Mouse (Mus musculus) G1E (cell line): ENCODE data around the gene Plek. TPM values are rescaled to one million over a fixed set of nuclear protein-coding genes. Genes with fewer than 3 reads are reported as not detected.

ENCODE experiments used
- ATAC-seq: 2 replicates; pipeline ENCODE4 v1.8.0; 2016; ENCODE audit warnings: mild to moderate bottlenecking; ENCODE audit not compliant: insufficient number of reproducible peaks, poor library complexity, low FRiP score, severe bottlenecking; ENCODE audit errors: extremely low read depth
- DNase-seq: peaks from one replicate; pipeline ENCODE4 v3.0.0; 2012; ENCODE audit warnings: low spot score
- H3K27me3 ChIP-seq: 2 replicates; pipeline ENCODE4 v1.6.1; 2012; ENCODE audit warnings: mild to moderate bottlenecking, low read length, inconsistent platforms; ENCODE audit not compliant: insufficient read depth
- H3K36me3 ChIP-seq: replicated peaks from 2 replicates; pipeline ENCODE3; 2012; ENCODE audit warnings: mild to moderate bottlenecking, inconsistent platforms
- H3K4me1 ChIP-seq: 2 replicates; pipeline ENCODE4 v1.6.1; 2012; ENCODE audit warnings: low read depth, low read length, inconsistent platforms, mixed read lengths; ENCODE audit not compliant: insufficient read depth
- H3K4me3 ChIP-seq: 2 replicates; pipeline ENCODE4 v1.5.1; 2012; ENCODE audit warnings: low read depth, mild to moderate bottlenecking, inconsistent platforms, low read length, moderate library complexity, mixed read lengths
- H3K9me3 ChIP-seq: replicated peaks from 2 replicates; pipeline ENCODE4 v1.6.1; 2012; ENCODE audit warnings: inconsistent platforms
- CTCF ChIP-seq: IDR thresholded peaks from 2 replicates; pipeline ENCODE4 v1.5.1; 2012; ENCODE audit warnings: low read depth, low read length, inconsistent platforms, mixed read lengths
- GATA1 ChIP-seq: IDR thresholded peaks from 2 replicates; pipeline ENCODE4 v1.6.1; 2012; ENCODE audit warnings: borderline replicate concordance, low read length, inconsistent platforms, mixed read lengths
- GATA2 ChIP-seq: IDR thresholded peaks from 2 replicates; pipeline ENCODE4 v1.6.1; 2012; ENCODE audit warnings: low read depth, low read length, inconsistent platforms, borderline replicate concordance
- POLR2AphosphoS5 ChIP-seq: IDR thresholded peaks from 2 replicates; pipeline ENCODE4 v1.6.1; 2012; ENCODE audit warnings: low read depth, low read length, inconsistent platforms; ENCODE audit not compliant: insufficient replicate concordance
- TAL1 ChIP-seq: conservative IDR thresholded peaks from 2 replicates; pipeline ENCODE4 v1.6.1; 2012; ENCODE audit warnings: low read depth, low read length, inconsistent platforms, mixed read lengths
- polyA plus RNA-seq: library from polyadenylated mRNA; stranded (reverse); fragments of >175 nt; gene quantifications from 2 replicates; pipeline ENCODE4 v1.2.3, GENCODE M21; 2012
- total RNA-seq, 2 experiments: library from RNA; stranded (forward) in 1 of 2; stranded (reverse) in 1 of 2; fragments of 200-1000 nt in 1 of 2; fragments of >200 nt in 1 of 2; fragmentation: Nextera tagmentation in 1 of 2; gene quantifications; 2 replicates each; pipeline ENCODE4 v1.2.3; 2014 to 2017

The Plek gene
- total and polyA plus RNA-seq, 3 experiments = 2.9 to 312 (median 120) TPM

DNA sequence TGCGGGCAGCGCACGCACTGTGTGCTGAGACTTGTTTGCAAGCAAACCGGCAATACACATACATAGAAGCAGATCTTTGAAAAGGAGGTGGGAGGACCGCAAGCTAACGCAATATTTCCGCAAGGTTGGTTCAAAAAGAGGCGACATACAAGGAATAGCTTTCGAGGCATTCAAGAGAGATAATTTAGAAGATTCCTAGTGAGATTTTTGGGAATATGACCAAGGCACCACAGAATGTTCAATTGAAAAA is 100.5 kb downstream of the Plek start:
- H3K9me3 ChIP-seq = no peaks in the 10 kb centered on the region
- no peaks in the 10 kb centered on the region for H3K27me3 ChIP-seq
- peak overlapping the region; percentile 85 for H3K4me3 ChIP-seq
- ATAC-seq (peak; percentile 2; the same call in 1 of the 2 replicates), DNase-seq (no peak)
- peaks cover 23% of the 10 kb centered on the region for H3K36me3 ChIP-seq
- no peak for TF ChIP-seq GATA2
- TF ChIP-seq TAL1 = no peak
- TF ChIP-seq POLR2AphosphoS5 = no peak
- no peak for TF ChIP-seq CTCF
- no peak for TF ChIP-seq GATA1
- peaks cover 44% of the 10 kb centered on the region for H3K4me1 ChIP-seq

DNA sequence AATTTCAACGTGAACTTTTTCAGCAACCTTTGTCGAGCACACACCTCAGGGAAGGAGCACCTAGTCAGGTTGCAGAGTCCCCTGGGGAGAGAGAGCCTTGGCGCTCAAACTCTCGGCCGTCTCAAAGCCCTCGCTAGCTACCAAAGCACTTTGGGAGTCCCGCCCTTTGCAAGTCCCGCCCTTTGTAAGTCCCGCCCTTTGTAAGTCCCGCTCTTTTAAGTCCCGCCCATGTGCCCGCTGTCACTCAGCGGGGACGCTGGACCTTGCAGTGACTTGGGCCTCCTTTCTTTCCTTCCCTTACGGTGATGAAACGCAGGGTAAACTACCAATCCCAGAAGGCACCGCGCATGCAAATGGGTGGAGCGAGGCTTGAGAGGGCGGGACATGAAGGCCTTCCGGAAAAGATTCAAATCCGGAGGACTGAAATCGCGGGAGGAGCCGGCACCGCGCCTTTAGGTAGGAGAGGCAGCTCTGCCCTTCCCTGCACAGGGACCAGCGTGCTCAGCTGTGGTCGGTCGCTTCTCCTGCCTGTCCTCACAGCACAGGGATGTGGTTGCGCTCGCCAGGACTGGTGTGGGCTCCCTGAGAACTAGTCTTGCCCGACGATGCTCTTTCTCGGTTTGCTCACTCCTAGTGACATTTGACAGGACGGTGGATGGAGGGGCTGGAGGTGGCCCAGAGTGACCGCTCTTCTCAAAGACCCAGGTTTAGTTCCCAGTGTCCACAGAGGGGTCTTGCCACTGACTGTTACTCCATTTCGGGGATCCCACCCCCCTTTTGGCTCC is 101.0 kb downstream of the Plek start, which contains the start of gene Fbxo48:
Gene Fbxo48, plus strand, starts transcription at position 400 of the 785 bp plus-strand sequence.
- DNase-seq (peak; percentile 66), ATAC-seq (peak; percentile 96)
- Histone ChIP-seq H3K9me3 (no peaks in the 10 kb centered on the region), H3K4me1 (peaks cover 39% of the 10 kb centered on the region), H3K27me3 (no peaks in the 10 kb centered on the region), H3K4me3 (peak within 1 kb of the TSS; percentile 85), H3K36me3 (peaks cover 18% of the 10 kb centered on the region)
- no peak for TF ChIP-seq TAL1
- no peak for TF ChIP-seq GATA2
- TF ChIP-seq GATA1 = no peak
- TF ChIP-seq POLR2AphosphoS5 = no peak
- TF ChIP-seq CTCF = no peak

DNA sequence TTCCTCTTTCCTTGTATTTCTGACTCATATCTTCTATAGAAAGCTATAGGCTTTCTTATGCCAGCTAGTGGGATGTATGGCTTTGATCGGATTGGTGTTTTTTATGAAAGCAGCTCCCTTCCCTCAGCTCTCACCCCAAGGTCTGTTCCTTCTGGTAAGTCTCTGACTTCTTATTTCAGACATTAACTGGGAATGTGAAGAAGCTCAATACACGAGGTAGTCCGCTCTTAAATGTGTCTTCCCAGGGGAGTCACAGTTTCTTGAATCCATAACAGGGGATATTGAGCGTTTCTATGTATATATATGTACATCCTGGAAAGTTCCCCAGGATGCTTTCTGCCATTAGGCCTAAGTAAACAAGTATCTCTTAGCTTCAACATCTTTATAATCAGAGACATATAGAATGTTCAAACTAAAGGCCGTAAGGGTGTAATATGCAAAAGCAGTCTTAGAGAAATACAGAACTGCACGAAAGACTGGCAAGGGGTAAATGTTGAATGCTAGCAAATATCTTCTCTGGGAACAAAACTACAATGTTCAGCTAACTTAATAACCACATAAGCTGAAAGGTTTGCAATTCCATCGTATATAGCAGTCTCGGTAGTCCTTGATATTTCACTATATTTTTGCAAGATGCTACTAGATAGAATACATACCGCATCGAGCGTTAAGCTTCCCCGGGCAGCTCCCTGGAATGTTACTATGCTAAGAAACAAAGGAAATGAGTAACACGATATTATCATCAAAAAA is 101.8 kb downstream of the Plek start:
- TF ChIP-seq CTCF = no peak
- Histone ChIP-seq H3K27me3 (no peaks in the 10 kb centered on the region), H3K9me3 (no peaks in the 10 kb centered on the region), H3K36me3 (peaks cover 12% of the 10 kb centered on the region), H3K4me3 (peak overlapping the region; percentile 85), H3K4me1 (peaks cover 39% of the 10 kb centered on the region)
- ATAC-seq (no peak), DNase-seq (no peak)

DNA sequence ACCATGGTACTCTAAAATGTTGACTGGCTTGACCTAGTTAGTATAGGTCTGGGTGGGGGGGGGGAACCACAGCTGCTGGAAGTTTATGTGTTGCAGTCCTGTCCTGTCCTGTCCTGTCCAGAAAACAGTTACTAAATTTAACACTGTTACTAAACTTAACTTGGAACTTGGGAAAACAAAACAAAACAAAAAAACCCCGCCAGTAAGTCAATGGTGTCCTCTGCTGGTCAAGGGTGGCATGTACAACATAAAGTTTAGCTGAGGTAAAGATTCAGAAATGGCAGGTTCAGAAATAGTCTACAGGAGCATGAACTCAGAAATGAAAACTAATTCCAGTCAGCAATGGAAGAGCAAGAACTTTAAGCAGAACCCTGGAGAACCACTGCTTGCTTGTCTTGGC is 103.4 kb downstream of the Plek start:
- Histone ChIP-seq H3K4me1 (peaks cover 35% of the 10 kb centered on the region), H3K4me3 (no peak overlapping the region), H3K9me3 (no peaks in the 10 kb centered on the region), H3K36me3 (peaks cover 7% of the 10 kb centered on the region), H3K27me3 (no peaks in the 10 kb centered on the region)
- ATAC-seq = no peak
- TF ChIP-seq GATA1 (no peak), POLR2AphosphoS5 (no peak), TAL1 (no peak), GATA2 (no peak), CTCF (peak; percentile 58)
- no peak for DNase-seq

DNA sequence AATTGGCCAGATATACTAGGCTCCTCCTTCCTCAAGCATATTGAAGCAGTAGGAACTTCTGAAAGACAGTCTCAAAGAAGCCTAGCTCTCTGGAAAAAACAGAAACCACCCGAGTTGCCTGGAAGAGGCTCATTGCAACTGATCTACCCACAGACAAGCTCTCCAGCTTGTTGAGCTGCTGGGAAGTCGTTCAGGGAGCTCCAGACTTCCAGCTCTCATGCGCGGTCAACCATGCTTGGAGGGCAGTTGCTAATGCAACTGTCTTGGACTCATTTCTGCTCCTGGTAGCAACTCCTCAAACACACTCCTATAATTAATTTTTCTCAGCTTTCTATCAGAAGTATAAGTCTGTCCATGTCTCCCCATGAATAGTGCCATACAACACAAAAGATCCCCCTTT is 109.2 kb downstream of the Plek start:
- Histone ChIP-seq H3K4me3 (no peak overlapping the region), H3K4me1 (peaks cover 2% of the 10 kb centered on the region; the same call in 1 of the 2 replicates), H3K27me3 (peaks cover 5% of the 10 kb centered on the region; the same call in 1 of the 2 replicates), H3K9me3 (no peaks in the 10 kb centered on the region), H3K36me3 (no peaks in the 10 kb centered on the region)
- TF ChIP-seq CTCF (no peak), POLR2AphosphoS5 (no peak), GATA1 (no peak), GATA2 (no peak), TAL1 (no peak)
- DNase-seq (no peak), ATAC-seq (no peak)

DNA sequence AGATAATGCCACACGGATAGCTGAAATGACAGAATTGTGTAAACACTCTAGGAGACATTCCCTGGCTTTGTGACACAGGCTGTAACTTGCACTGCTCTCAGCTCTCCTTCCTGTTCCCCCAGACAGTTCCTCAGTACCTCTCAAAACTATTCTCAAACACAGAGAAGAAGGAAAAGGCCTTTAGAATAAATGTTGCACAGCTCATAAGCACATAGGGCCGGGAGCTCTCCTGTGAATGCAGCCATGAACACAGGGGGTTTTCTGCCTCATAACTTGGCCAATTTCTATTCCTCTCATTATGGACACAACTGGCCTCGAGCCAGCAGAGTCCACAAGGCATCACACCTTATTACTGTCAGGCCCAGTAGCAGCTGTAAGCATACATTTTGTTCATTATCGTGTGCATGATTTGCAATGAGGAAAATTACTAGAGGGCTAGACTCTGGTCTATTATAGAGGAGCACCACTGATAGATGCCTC is 110.2 kb downstream of the Plek start:
- H3K4me1 ChIP-seq = peaks cover 2% of the 10 kb centered on the region; the same call in 1 of the 2 replicates
- no peak for DNase-seq

More for the DNA sequence above, 110.2 kb downstream of the Plek start:
- Histone ChIP-seq H3K4me3 (no peak overlapping the region), H3K9me3 (no peaks in the 10 kb centered on the region), H3K27me3 (peaks cover 5% of the 10 kb centered on the region; the same call in 1 of the 2 replicates), H3K36me3 (no peaks in the 10 kb centered on the region)
- TF ChIP-seq POLR2AphosphoS5 (no peak), TAL1 (no peak), GATA1 (no peak)
- ATAC-seq = no peak
